Mouse (Mus musculus) limb, embryonic 10.5 days (tissue): ENCODE measurements around the gene Olfr287. TPM values are rescaled to one million over a fixed set of nuclear protein-coding genes. Genes with fewer than 3 reads are reported as not detected.

Experiments used
- DNase-seq: peaks from one replicate; pipeline ENCODE4 v3.0.0-alpha.2; 2017; ENCODE audit warnings: low spot score
- H3K27ac ChIP-seq: fragments of 300-500 bp; sonication (generic); 2 replicates; pipeline ENCODE4 v1.5.1; 2016; ENCODE audit warnings: mild to moderate bottlenecking
- H3K27me3 ChIP-seq: fragments of 300-500 bp; sonication (generic); 2 replicates; pipeline ENCODE4 v1.6.1; 2016; ENCODE audit warnings: low read depth, mild to moderate bottlenecking; ENCODE audit not compliant: poor library complexity, severe bottlenecking
- H3K36me3 ChIP-seq: fragments of 300-500 bp; sonication (generic); 2 replicates; pipeline ENCODE4 v1.6.1; 2016; ENCODE audit warnings: mild to moderate bottlenecking, moderate library complexity
- H3K4me1 ChIP-seq: fragments of 300-500 bp; sonication (generic); 2 replicates; pipeline ENCODE4 v1.6.1; 2016
- H3K4me3 ChIP-seq: fragments of 300-500 bp; sonication (generic); 2 replicates; pipeline ENCODE4 v1.5.1; 2016; ENCODE audit warnings: mild to moderate bottlenecking, moderate library complexity
- H3K9me3 ChIP-seq: fragments of 300-500 bp; sonication (generic); replicated peaks from 2 replicates; pipeline ENCODE4 v1.6.1; 2016; ENCODE audit warnings: mild to moderate bottlenecking
- WGBS: fragments of 180-500 bp; shearing (Covaris S2); methylation state at CpG from one replicate; pipeline ENCODE4 v1.1.7; 2016; 5-methylcytosine and 5-hydroxymethylcytosine counted together
- polyA plus RNA-seq: library from polyadenylated mRNA; unstranded; fragments of >200 nt; fragmentation: Nextera tagmentation; extraction: Ambion mirVana; gene quantifications from 2 replicates; pipeline ENCODE4 v1.2.1, GENCODE M21; 2016

Gene Olfr287
- polyA plus RNA-seq, 1 experiment from 2014 or later: not detected

DNA sequence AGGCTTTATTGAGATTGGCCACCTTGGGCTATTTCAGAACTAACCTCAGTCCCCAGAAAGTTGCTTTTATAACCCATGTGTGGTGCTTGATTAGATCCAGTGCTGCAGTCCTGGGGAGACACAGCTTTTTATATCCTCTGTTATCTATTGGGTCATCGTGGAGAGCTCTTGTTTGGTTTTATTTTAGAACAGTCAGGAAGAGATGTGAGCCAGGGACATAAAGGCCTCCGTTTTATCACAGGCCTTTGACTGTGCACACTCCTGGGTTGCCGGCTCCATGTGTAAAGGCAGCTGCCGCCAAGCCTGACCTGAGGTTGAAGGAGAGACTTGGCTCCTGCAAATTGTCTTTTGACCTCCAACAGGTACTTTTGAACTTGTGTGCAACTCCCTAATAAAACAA, 58.3 kb downstream of the Olfr287 start:
- Histone ChIP-seq H3K27me3 (peaks cover 30% of the 10 kb centered on the region), H3K4me1 (peaks cover 6% of the 10 kb centered on the region), H3K9me3 (no peaks in the 10 kb centered on the region), H3K4me3 (no peak overlapping the region), H3K36me3 (no peaks in the 10 kb centered on the region), H3K27ac (no peak overlapping the region)
- DNase-seq: no peak
- WGBS: 60% methylated on average over 4 of the region's 4 CpGs

DNA sequence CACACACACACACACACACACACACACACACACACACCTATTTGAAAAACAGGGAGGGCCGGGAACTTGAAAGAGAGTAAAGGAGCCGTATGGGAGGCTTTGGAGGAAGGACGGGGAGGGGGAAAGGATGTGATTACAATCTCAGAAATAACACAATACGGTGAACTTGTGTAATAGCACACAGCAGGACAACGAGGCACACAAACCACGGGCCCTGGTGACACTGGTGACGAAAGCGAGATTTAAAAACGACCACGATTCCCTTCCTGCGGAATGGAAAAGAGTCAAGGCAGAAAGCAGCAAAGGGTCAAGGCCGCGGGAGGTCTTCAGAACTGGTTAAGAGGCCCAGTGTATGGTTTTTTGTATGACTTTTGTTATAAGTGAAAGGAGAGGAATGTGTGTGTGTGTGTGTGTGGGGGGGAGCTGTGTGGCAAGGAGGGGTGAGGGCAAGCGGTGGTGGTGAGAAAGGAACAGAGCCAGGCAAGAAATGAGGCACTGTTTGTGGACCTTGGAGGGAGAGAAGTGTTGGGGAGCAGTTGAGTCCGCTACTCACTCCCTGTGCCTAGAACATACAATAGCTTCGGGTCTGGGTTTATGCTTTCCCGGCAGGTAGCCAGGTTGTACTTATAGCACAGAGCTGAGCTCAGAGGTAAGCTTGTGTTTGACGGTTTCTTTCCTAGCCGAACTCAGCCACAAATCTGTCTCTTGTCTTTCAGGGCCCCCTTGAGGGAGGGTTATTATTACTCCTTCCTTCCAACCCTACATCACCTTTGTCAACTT, 59.6 kb downstream of the Olfr287 start:
- DNase-seq: no peak
- WGBS: 78% methylated on average over 19 of the region's 19 CpGs
- Histone ChIP-seq H3K4me1 (no peaks in the 10 kb centered on the region), H3K27ac (no peak overlapping the region), H3K27me3 (peaks cover 17% of the 10 kb centered on the region), H3K36me3 (no peaks in the 10 kb centered on the region), H3K4me3 (no peak overlapping the region), H3K9me3 (no peaks in the 10 kb centered on the region)

DNA sequence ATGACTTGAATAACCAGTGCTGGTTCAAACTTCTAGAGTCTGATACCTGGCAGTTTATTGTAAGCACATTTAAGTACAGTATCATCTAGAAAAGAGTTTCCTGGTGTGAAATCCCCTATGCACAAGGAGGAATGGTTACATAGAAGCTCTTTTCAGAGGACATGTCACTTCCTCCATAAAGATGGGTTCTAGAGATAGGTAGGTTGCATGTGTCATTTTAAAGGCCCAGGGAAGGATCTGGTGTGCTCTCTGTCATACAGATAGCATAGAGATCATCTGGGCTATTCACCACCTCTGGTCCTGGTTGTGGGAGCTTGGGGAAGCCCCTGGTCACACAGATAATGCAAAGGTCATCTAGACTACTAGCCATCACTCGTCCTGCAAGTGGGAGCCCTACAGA, 63.6 kb downstream of the Olfr287 start:
- Histone ChIP-seq H3K27me3 (no peaks in the 10 kb centered on the region), H3K36me3 (no peaks in the 10 kb centered on the region), H3K4me3 (no peak overlapping the region), H3K27ac (no peak overlapping the region), H3K4me1 (no peaks in the 10 kb centered on the region), H3K9me3 (no peaks in the 10 kb centered on the region)
- 83% methylated on average over 1 of the region's 1 CpGs for WGBS
- no peak for DNase-seq

Other genes with a start within 250 kb of the Olfr287 start
- 72.8 and 186 TPM in 2 replicates for gene Col2a1, start 216.4 kb downstream of the Olfr287 start, polyA plus RNA-seq
- gene Pfkm, start 128.5 kb downstream of the Olfr287 start, polyA plus RNA-seq: 36.3 and 42.9 TPM in 2 replicates
- gene Senp1, start 127.3 kb downstream of the Olfr287 start, polyA plus RNA-seq: 46.8 and 51.6 TPM in 2 replicates
- 36.1 and 40.4 TPM in 2 replicates for gene Asb8, start 55.4 kb downstream of the Olfr287 start, polyA plus RNA-seq
- gene Ccdc184, start 53.9 kb downstream of the Olfr287 start, polyA plus RNA-seq: 0.11 and 0.33 TPM in 2 replicates
- not detected in 2 replicates for gene Olfr288, start 25.5 kb downstream of the Olfr287 start, polyA plus RNA-seq
- not detected in 2 replicates for gene Gm44579, start 79 bp downstream of the Olfr287 start, polyA plus RNA-seq
- gene Olfr286, start 13.4 kb upstream of the Olfr287 start, polyA plus RNA-seq: not detected in 2 replicates
- not detected in 2 replicates for gene H1fnt, start 36.2 kb upstream of the Olfr287 start, polyA plus RNA-seq
- gene Zfp641, start 75.1 kb upstream of the Olfr287 start, polyA plus RNA-seq: 0.08 and 0.11 TPM in 2 replicates
- not detected in 2 replicates for gene Olfr285, start 96.3 kb upstream of the Olfr287 start, polyA plus RNA-seq
- not detected in 2 replicates for gene Olfr284, start 119.9 kb upstream of the Olfr287 start, polyA plus RNA-seq
- not detected in 2 replicates for gene Olfr283, start 159.9 kb upstream of the Olfr287 start, polyA plus RNA-seq
- gene Olfr282, start 210.2 kb upstream of the Olfr287 start, polyA plus RNA-seq: not detected in 2 replicates
- not detected in 2 replicates for gene Olfr281, start 231.5 kb upstream of the Olfr287 start, polyA plus RNA-seq
- gene OR5BS1P, start 248.8 kb upstream of the Olfr287 start, polyA plus RNA-seq: not detected in 2 replicates